11 mouse cellular contexts compared by ENCODE assay signal in genomic region chr4:150280002-150280401, GRCm38 (mm10). TPM values are rescaled to one million over a fixed set of nuclear protein-coding genes. Genes with fewer than 3 reads are reported as not detected.
DNase-seq lines count a peak whose midpoint lies in the region; ATAC-seq and TF ChIP-seq lines count a peak whose summit lies in the region.
"Had no signal": no experiment of that assay in that cellular context is flagged by ENCODE, and none has a peak within 500 bp of the region (broad histone marks: within the 10 kb centered on the region; RNA-seq: fewer than 3 reads in every experiment).

No protein-coding gene starts in this region.

- no peaks in the 10 kb centered on the region for H3K79me2 ChIP-seq in heart, adult 2 months (replicated peaks; ENCODE audit: control insufficient read depth, insufficient read depth, low read length)

- intact Hi-C loops in heart, adult 2 months (cut with DNase I), result no loop called here

- H3K4me2 ChIP-seq in heart, embryonic 13.5 days, result no peak overlapping the region; the same call in 1 of the 2 replicates
- no peak overlapping the region for H3K4me2 ChIP-seq in embryonic facial prominence, embryonic 15.5 days (replicated peaks)
- H3K4me2 ChIP-seq in liver, embryonic 16.5 days (ENCODE audit: low read depth, low read length), result peak overlapping the region; percentile 93; the same call in 1 of the 2 replicates

- peak overlapping the region; percentile 87; the same call in 1 of the 2 replicates for H3K9ac ChIP-seq in heart, embryonic 13.5 days
- no peak overlapping the region for H3K9ac ChIP-seq in heart, adult 2 months (ENCODE audit: low read depth, low read length)
- H3K9ac ChIP-seq in ES-Bruce4 (ENCODE audit: low read depth, poor library complexity, severe bottlenecking), result peak overlapping the region; percentile 96; the same call in 1 of the 2 replicates
- H3K9ac ChIP-seq in embryonic facial prominence, embryonic 15.5 days, result no peak overlapping the region
- no peak overlapping the region for H3K9ac ChIP-seq in liver, embryonic 16.5 days (ENCODE audit: low read depth, low read length)
- H3K9ac ChIP-seq: limb, embryonic 15.5 days had no signal

- peaks cover 24% of the 10 kb centered on the region for H3K4me1 ChIP-seq in heart, embryonic 13.5 days
- H3K4me1 ChIP-seq in heart, adult 2 months (ENCODE audit: control insufficient read depth, insufficient read depth, low read length), result peaks cover 3% of the 10 kb centered on the region
- H3K4me1 ChIP-seq in ES-Bruce4 (ENCODE audit: control insufficient read depth, insufficient read depth, low read length), result no peaks in the 10 kb centered on the region
- peaks cover 19% of the 10 kb centered on the region for H3K4me1 ChIP-seq in embryonic facial prominence, embryonic 15.5 days
- peaks cover 13% of the 10 kb centered on the region for H3K4me1 ChIP-seq in liver, embryonic 16.5 days (ENCODE audit: control insufficient read depth, low read depth, low read length)

- no peak for TF ChIP-seq CTCF in heart, adult 2 months (IDR thresholded peaks at IDR 0.05)
- TF ChIP-seq CTCF in ES-Bruce4 (IDR thresholded peaks at IDR 0.05; ENCODE audit: low read depth, low read length), result no peak

- no peak for DNase-seq in heart, adult 2 months
- no peak for DNase-seq in urinary bladder, postnatal 14 days (ENCODE audit: low spot score)
- DNase-seq: cerebellum, postnatal 36 days; retina, postnatal 1 day had no signal

- TF ChIP-seq EP300 in heart, adult 2 months (IDR thresholded peaks at IDR 0.05; ENCODE audit: insufficient read depth, low read depth, low read length), result no peak
- TF ChIP-seq EP300 in ES-Bruce4 (IDR thresholded peaks at IDR 0.05; ENCODE audit: insufficient read depth, low read depth, low read length), result no peak

- H3K27ac ChIP-seq in heart, embryonic 13.5 days (replicated peaks), result peak overlapping the region; percentile 98; the same call in 1 of the 2 replicates
- H3K27ac ChIP-seq in heart, adult 2 months, result no peak overlapping the region
- H3K27ac ChIP-seq in ES-Bruce4 (ENCODE audit: insufficient read depth, low read length), result no peak overlapping the region; the same call in 1 of the 2 replicates
- H3K27ac ChIP-seq in embryonic facial prominence, embryonic 15.5 days (replicated peaks), result peak overlapping the region; percentile 99; the same call in 1 of the 2 replicates
- no peak overlapping the region for H3K27ac ChIP-seq in liver, embryonic 16.5 days (ENCODE audit: low read length)

- no peak for ATAC-seq in heart, embryonic 13.5 days (ENCODE audit: extremely low read depth, insufficient number of reproducible peaks, low FRiP score, low TSS enrichment)
- no peak for ATAC-seq in embryonic facial prominence, embryonic 15.5 days (ENCODE audit: insufficient number of reproducible peaks, low FRiP score, low TSS enrichment, low read depth)
- no peak for ATAC-seq in liver, embryonic 16.5 days (ENCODE audit: low read depth)
- ATAC-seq in CD4-positive, CD25-positive, alpha-beta regulatory T cell, adult 4 months, result no peak
- no peak for ATAC-seq in frontal cortex, adult (ENCODE audit: low TSS enrichment)

- H3K27me3 ChIP-seq in heart, embryonic 13.5 days (replicated peaks), result no peaks in the 10 kb centered on the region
- H3K27me3 ChIP-seq in heart, adult 2 months (ENCODE audit: control insufficient read depth, insufficient read depth, low read length), result no peaks in the 10 kb centered on the region
- H3K27me3 ChIP-seq in ES-Bruce4 (ENCODE audit: control insufficient read depth, insufficient read depth, low read length, poor library complexity, severe bottlenecking), result no peaks in the 10 kb centered on the region
- no peaks in the 10 kb centered on the region for H3K27me3 ChIP-seq in embryonic facial prominence, embryonic 15.5 days
- no peaks in the 10 kb centered on the region for H3K27me3 ChIP-seq in liver, embryonic 16.5 days (ENCODE audit: control insufficient read depth, insufficient read depth, low read depth, low read length)
- H3K27me3 ChIP-seq: limb, embryonic 15.5 days had no signal

- H3K4me3 ChIP-seq in heart, embryonic 13.5 days, result no peak overlapping the region
- no peak overlapping the region for H3K4me3 ChIP-seq in heart, adult 2 months
- no peak overlapping the region for H3K4me3 ChIP-seq in ES-Bruce4 (ENCODE audit: low read depth, low read length)
- H3K4me3 ChIP-seq in embryonic facial prominence, embryonic 15.5 days (replicated peaks), result no peak overlapping the region
- no peak overlapping the region for H3K4me3 ChIP-seq in liver, embryonic 16.5 days (ENCODE audit: low read depth, low read length)

- no peak for TF ChIP-seq POLR2A in heart, adult 2 months (IDR thresholded peaks at IDR 0.05; ENCODE audit: insufficient read depth, low read depth, low read length)
- no peak for TF ChIP-seq POLR2A in ES-Bruce4 (IDR thresholded peaks at IDR 0.05; ENCODE audit: insufficient read depth, low read length)

- 72% methylated on average over 2 of the region's 2 CpGs for WGBS in heart, embryonic 13.5 days
- WGBS in heart, adult 2 months, result 72% methylated on average over 2 of the region's 2 CpGs
- WGBS in embryonic facial prominence, embryonic 15.5 days, result 48% methylated on average over 2 of the region's 2 CpGs
- whole genome bisulfite sequencing in liver, embryonic 16.5 days (ENCODE audit: insufficient replicate concordance), result 67% methylated on average over 2 of the region's 2 CpGs

- no peaks in the 10 kb centered on the region for H3K9me3 ChIP-seq in heart, embryonic 13.5 days
- no peaks in the 10 kb centered on the region for H3K9me3 ChIP-seq in ES-Bruce4 (replicated peaks; ENCODE audit: control insufficient read depth, insufficient read depth, low read length, poor library complexity, severe bottlenecking)
- no peaks in the 10 kb centered on the region for H3K9me3 ChIP-seq in embryonic facial prominence, embryonic 15.5 days (replicated peaks)
- no peaks in the 10 kb centered on the region for H3K9me3 ChIP-seq in liver, embryonic 16.5 days (replicated peaks; ENCODE audit: control insufficient read depth, low read length)
- H3K9me3 ChIP-seq: limb, embryonic 15.5 days had no signal

- H3K36me3 ChIP-seq in heart, embryonic 13.5 days, result no peaks in the 10 kb centered on the region
- peaks cover 2% of the 10 kb centered on the region; the same call in 1 of the 2 replicates for H3K36me3 ChIP-seq in heart, adult 2 months (ENCODE audit: control insufficient read depth, insufficient read depth, low read length)
- H3K36me3 ChIP-seq in ES-Bruce4 (ENCODE audit: control insufficient read depth, insufficient read depth, low read length, poor library complexity, severe bottlenecking), result no peaks in the 10 kb centered on the region
- H3K36me3 ChIP-seq in embryonic facial prominence, embryonic 15.5 days, result no peaks in the 10 kb centered on the region
- H3K36me3 ChIP-seq in liver, embryonic 16.5 days (ENCODE audit: control insufficient read depth, insufficient read depth), result no peaks in the 10 kb centered on the region
- H3K36me3 ChIP-seq: limb, embryonic 15.5 days had no signal

RNA-seq across cellular contexts. Expression of gene Rere, which starts 1.4 kb away (rescaled TPM):
- polyA plus RNA-seq in heart, embryonic 13.5 days (2015; fragmentation: Nextera tagmentation; extraction: Ambion mirVana), result 18.1 and 19.9 TPM in 2 replicates
- total RNA-seq in heart, adult 2 months (2021), result 10 to 100 TPM; 39.0 to 46.4 TPM
- 16.2 and 19.3 TPM in 2 replicates for polyA plus RNA-seq in heart, adult 2 months (2012; rRNA removed)
- 77.3 and 93.6 TPM in 2 replicates for polyA plus RNA-seq in ES-Bruce4 (2011; ENCODE audit: insufficient read depth, insufficient read length, low read depth, missing spikeins)
- polyA plus RNA-seq in embryonic facial prominence, embryonic 15.5 days (2015; fragmentation: Nextera tagmentation; extraction: Ambion mirVana), result 26.5 and 27.2 TPM in 2 replicates
- polyA plus RNA-seq in liver, embryonic 16.5 days (2015; fragmentation: Nextera tagmentation; extraction: Ambion mirVana), result 5.7 and 6.8 TPM in 2 replicates
- polyA plus RNA-seq in CD4-positive, CD25-positive, alpha-beta regulatory T cell, adult 4 months (2017; shearing (Covaris generic)), result 10 to 100 TPM; 24.7 to 28.4 TPM

RNA-seq across cellular contexts. Expression of gene Eno1, which starts 43.5 kb away (rescaled TPM):
- 1,911 and 2,064 TPM in 2 replicates for polyA plus RNA-seq in heart, embryonic 13.5 days (2015; fragmentation: Nextera tagmentation; extraction: Ambion mirVana)
- 100 to 1,000 TPM; 111 to 113 TPM for total RNA-seq in heart, adult 2 months (2021)
- 179 and 246 TPM in 2 replicates for polyA plus RNA-seq in heart, adult 2 months (2012; rRNA removed)
- polyA plus RNA-seq in ES-Bruce4 (2011; ENCODE audit: insufficient read depth, insufficient read length, low read depth, missing spikeins), result 1,323 and 1,403 TPM in 2 replicates
- polyA plus RNA-seq in embryonic facial prominence, embryonic 15.5 days (2015; fragmentation: Nextera tagmentation; extraction: Ambion mirVana), result 1,331 and 1,435 TPM in 2 replicates
- 616 and 624 TPM in 2 replicates for polyA plus RNA-seq in liver, embryonic 16.5 days (2015; fragmentation: Nextera tagmentation; extraction: Ambion mirVana)
- polyA plus RNA-seq in CD4-positive, CD25-positive, alpha-beta regulatory T cell, adult 4 months (2017; shearing (Covaris generic)), result 1,000 to 10,000 TPM in 1 of 2 experiments, 100 to 1,000 TPM in 1; 733 to 1,178 TPM

Comparison
In these comparisons a context has a peak if more than half of its experiments do, and no peak if none do; other contexts are left out.
1. H3K27ac ChIP-seq: peak in heart, embryonic 13.5 days (single experiment) and embryonic facial prominence, embryonic 15.5 days (single experiment); none in heart, adult 2 months (single experiment), ES-Bruce4 (single experiment) and liver, embryonic 16.5 days (single experiment).
2. H3K9ac ChIP-seq: peak in heart, embryonic 13.5 days (single experiment) and ES-Bruce4 (single experiment); none in heart, adult 2 months (single experiment), embryonic facial prominence, embryonic 15.5 days (single experiment) and liver, embryonic 16.5 days (single experiment).